Mouse (Mus musculus) cerebellum, postnatal 10 days (tissue): ENCODE results near the gene Ccdc57.
"Not testable (repeated sequence)": the region's sequence is repeated elsewhere in the genome, so short reads cannot be mapped to it uniquely, and the experiment has no call there.

Experiments
- DNase-seq, 2 experiments: peaks; one replicate each; pipeline ENCODE4 v3.0.0; 2021; ENCODE audit warnings: mixed read lengths in 2 of 2

Gene Ccdc57

GRCm38 (mm10) chr11:120903159-120903850 lies 29.4 kb downstream of the Ccdc57 start:
- no peak for DNase-seq

- no peak for DNase-seq
Measured at GRCm38 (mm10) chr11:120902487-120903142, 30.1 kb downstream of the Ccdc57 start.

- no peak for DNase-seq
Measured at GRCm38 (mm10) chr11:120901729-120902486, 30.8 kb downstream of the Ccdc57 start.

GRCm38 (mm10) chr11:120900276-120901244 lies 32.1 kb downstream of the Ccdc57 start:
- DNase-seq, result no peak

GRCm38 (mm10) chr11:120898114-120898548 lies 34.5 kb downstream of the Ccdc57 start:
- no peak for DNase-seq

GRCm38 (mm10) chr11:120895441-120895840 lies 37.2 kb downstream of the Ccdc57 start:
- no peak for DNase-seq

- DNase-seq, result no peak
Measured at GRCm38 (mm10) chr11:120894397-120894796, 38.3 kb downstream of the Ccdc57 start.

- peak; percentile 31 to 38 for DNase-seq
Measured at GRCm38 (mm10) chr11:120889216-120889615, 43.5 kb downstream of the Ccdc57 start.

GRCm38 (mm10) chr11:120888718-120889117 lies 44.0 kb downstream of the Ccdc57 start:
- DNase-seq, result peak; percentile 62 to 74

- DNase-seq, result peak in 1 of 2 experiments; percentile 22
Measured at GRCm38 (mm10) chr11:120887502-120887901, 45.2 kb downstream of the Ccdc57 start.

GRCm38 (mm10) chr11:120886462-120886861 lies 46.2 kb downstream of the Ccdc57 start:
- no peak for DNase-seq

GRCm38 (mm10) chr11:120883601-120884000 lies 49.1 kb downstream of the Ccdc57 start:
- no peak for DNase-seq

GRCm38 (mm10) chr11:120882931-120883330 lies 49.7 kb downstream of the Ccdc57 start:
- DNase-seq, result no peak

- DNase-seq, result peak in 1 of 2 experiments; percentile 25
Measured at GRCm38 (mm10) chr11:120873206-120873605, 59.5 kb downstream of the Ccdc57 start.

- DNase-seq, result no peak
Measured at GRCm38 (mm10) chr11:120871521-120871920, 61.2 kb downstream of the Ccdc57 start.

GRCm38 (mm10) chr11:120865816-120866215 lies 66.9 kb downstream of the Ccdc57 start:
- no peak for DNase-seq

GRCm38 (mm10) chr11:120862819-120863218 lies 69.9 kb downstream of the Ccdc57 start:
- no peak for DNase-seq

GRCm38 (mm10) chr11:120855938-120856337 lies 76.7 kb downstream of the Ccdc57 start:
- DNase-seq, result not testable (repeated sequence)

GRCm38 (mm10) chr11:120853788-120854187 lies 78.9 kb downstream of the Ccdc57 start:
- no peak for DNase-seq

- DNase-seq, result no peak
Measured at GRCm38 (mm10) chr11:120853158-120853557, 79.5 kb downstream of the Ccdc57 start.

- no peak for DNase-seq
Measured at GRCm38 (mm10) chr11:120852083-120852935, 80.4 kb downstream of the Ccdc57 start.
